20 mouse cellular contexts compared by ENCODE assay signal in the genomic region with DNA sequence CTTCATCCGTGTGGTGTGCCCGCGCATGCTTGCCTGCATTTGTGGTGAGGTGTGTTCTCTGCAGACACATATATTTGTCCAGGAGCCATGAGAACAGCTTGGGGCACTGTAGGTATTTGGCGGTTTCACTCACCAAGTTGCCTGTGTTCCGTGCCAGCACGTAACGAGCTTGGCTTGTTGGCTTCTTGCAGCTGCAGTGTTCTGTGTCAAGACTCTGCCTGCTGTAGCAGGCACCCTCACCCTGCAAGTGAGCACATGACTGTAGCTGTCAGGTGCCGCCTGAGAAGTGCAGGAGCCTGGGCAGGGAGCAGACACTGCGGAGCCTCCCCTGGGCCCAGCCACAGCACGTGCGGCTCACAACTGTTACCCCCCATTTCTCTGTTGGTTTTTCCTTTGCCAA. TPM values are rescaled to one million over a fixed set of nuclear protein-coding genes. Genes with fewer than 3 reads are reported as not detected.
DNase-seq lines count a peak whose midpoint lies in the region; ATAC-seq lines count a peak whose summit lies in the region.
"Had no signal": no experiment of that assay in that cellular context is flagged by ENCODE, and none has a peak within 500 bp of the region (broad histone marks: within the 10 kb centered on the region; RNA-seq: fewer than 3 reads in every experiment).

No protein-coding gene starts in this region.

- no peaks in the 10 kb centered on the region for H3K9me3 ChIP-seq in embryonic facial prominence, embryonic 14.5 days (ENCODE audit: control insufficient read depth, low read length)
- no peaks in the 10 kb centered on the region for H3K9me3 ChIP-seq in embryonic facial prominence, embryonic 10.5 days
- H3K9me3 ChIP-seq in hindbrain, embryonic 15.5 days: no peaks in the 10 kb centered on the region
- no peaks in the 10 kb centered on the region for H3K9me3 ChIP-seq in hindbrain, embryonic 11.5 days (ENCODE audit: control insufficient read depth, low read length)
- H3K9me3 ChIP-seq: heart, embryonic 13.5 days; limb, embryonic 10.5 days; liver, embryonic 12.5 days; lung, embryonic 15.5 days had no signal

- no peaks in the 10 kb centered on the region for H3K4me1 ChIP-seq in embryonic facial prominence, embryonic 14.5 days (ENCODE audit: control insufficient read depth, insufficient read depth, low read length)
- H3K4me1 ChIP-seq in embryonic facial prominence, embryonic 10.5 days: no peaks in the 10 kb centered on the region
- no peaks in the 10 kb centered on the region for H3K4me1 ChIP-seq in hindbrain, embryonic 15.5 days (replicated peaks)
- H3K4me1 ChIP-seq in hindbrain, embryonic 11.5 days (replicated peaks; ENCODE audit: control insufficient read depth, insufficient read depth, low read length): no peaks in the 10 kb centered on the region
- H3K4me1 ChIP-seq: heart, embryonic 13.5 days; limb, embryonic 10.5 days; liver, embryonic 12.5 days; lung, embryonic 15.5 days had no signal

- 71% methylated on average over 11 of the region's 11 CpGs for WGBS in embryonic facial prominence, embryonic 14.5 days
- WGBS in embryonic facial prominence, embryonic 10.5 days: 86% methylated on average over 11 of the region's 11 CpGs
- WGBS in hindbrain, embryonic 15.5 days: 65% methylated on average over 11 of the region's 11 CpGs
- 96% methylated on average over 11 of the region's 11 CpGs for WGBS in hindbrain, embryonic 11.5 days

- peaks cover 38% of the 10 kb centered on the region for H3K36me3 ChIP-seq in embryonic facial prominence, embryonic 14.5 days (ENCODE audit: control insufficient read depth, insufficient read depth, low read length)
- peaks cover 88% of the 10 kb centered on the region for H3K36me3 ChIP-seq in embryonic facial prominence, embryonic 10.5 days (replicated peaks)
- H3K36me3 ChIP-seq in hindbrain, embryonic 15.5 days: peaks cover 23% of the 10 kb centered on the region
- no peaks in the 10 kb centered on the region for H3K36me3 ChIP-seq in hindbrain, embryonic 11.5 days (ENCODE audit: control insufficient read depth, insufficient read depth, low read length)
- H3K36me3 ChIP-seq: lung, embryonic 15.5 days had no signal

- H3K4me3 ChIP-seq in embryonic facial prominence, embryonic 14.5 days (ENCODE audit: low read depth, low read length): no peak overlapping the region
- no peak overlapping the region for H3K4me3 ChIP-seq in embryonic facial prominence, embryonic 10.5 days
- no peak overlapping the region for H3K4me3 ChIP-seq in hindbrain, embryonic 15.5 days
- H3K4me3 ChIP-seq in hindbrain, embryonic 11.5 days (ENCODE audit: low read depth, low read length): no peak overlapping the region
- H3K4me3 ChIP-seq: heart, embryonic 13.5 days; limb, embryonic 10.5 days; liver, embryonic 12.5 days; lung, embryonic 15.5 days had no signal

- peak; percentile 70 for DNase-seq in embryonic facial prominence, embryonic 14.5 days (ENCODE audit: low spot score)
- no peak for DNase-seq in embryonic facial prominence, embryonic 10.5 days (ENCODE audit: low spot score)
- no peak for DNase-seq in hindbrain, embryonic 11.5 days (ENCODE audit: low spot score)
- peak; percentile 88 for DNase-seq in cerebellum, adult 11-12 months
- DNase-seq in cerebellum, postnatal 36 days: peak; percentile 83 to 86
- DNase-seq in left cerebral cortex, adult 8-10 months (ENCODE audit: low spot score in 2 of 2): no peak
- no peak for DNase-seq in left cerebral cortex, adult 18-20 months (ENCODE audit: low spot score in 2 of 2)
- DNase-seq: adrenal gland, postnatal 36 days; gastrocnemius, postnatal 10 days; kidney, postnatal 14 days; retina, postnatal 1 day had no signal

- peak; percentile 79 for ATAC-seq in embryonic facial prominence, embryonic 14.5 days (ENCODE audit: low read depth)
- ATAC-seq in hindbrain, embryonic 15.5 days (ENCODE audit: low FRiP score, low read depth): peak; percentile 47; the same call in 1 of the 2 replicates
- ATAC-seq in hindbrain, embryonic 11.5 days (ENCODE audit: low FRiP score): no peak
- ATAC-seq: intestine, postnatal 0 days; liver, embryonic 12.5 days had no signal

- H3K27ac ChIP-seq in embryonic facial prominence, embryonic 14.5 days (replicated peaks; ENCODE audit: low read depth, low read length): no peak overlapping the region
- no peak overlapping the region for H3K27ac ChIP-seq in embryonic facial prominence, embryonic 10.5 days (replicated peaks)
- H3K27ac ChIP-seq in hindbrain, embryonic 15.5 days (replicated peaks): no peak overlapping the region
- H3K27ac ChIP-seq in hindbrain, embryonic 11.5 days (ENCODE audit: low read depth, low read length): no peak overlapping the region
- H3K27ac ChIP-seq: heart, embryonic 13.5 days; limb, embryonic 10.5 days; liver, embryonic 12.5 days; lung, embryonic 15.5 days had no signal

- no peaks in the 10 kb centered on the region for H3K27me3 ChIP-seq in embryonic facial prominence, embryonic 14.5 days (replicated peaks; ENCODE audit: control insufficient read depth, insufficient read depth, low read length)
- no peaks in the 10 kb centered on the region for H3K27me3 ChIP-seq in embryonic facial prominence, embryonic 10.5 days (replicated peaks; ENCODE audit: low read depth, poor library complexity, severe bottlenecking)
- no peaks in the 10 kb centered on the region for H3K27me3 ChIP-seq in hindbrain, embryonic 15.5 days
- no peaks in the 10 kb centered on the region for H3K27me3 ChIP-seq in hindbrain, embryonic 11.5 days (ENCODE audit: control insufficient read depth, insufficient read depth, low read length)
- H3K27me3 ChIP-seq: heart, embryonic 13.5 days; liver, embryonic 12.5 days; lung, embryonic 15.5 days had no signal

- no peak overlapping the region for H3K9ac ChIP-seq in embryonic facial prominence, embryonic 14.5 days (ENCODE audit: low read depth, low read length)
- H3K9ac ChIP-seq in hindbrain, embryonic 15.5 days: no peak overlapping the region
- H3K9ac ChIP-seq in hindbrain, embryonic 11.5 days (ENCODE audit: low read depth, low read length): no peak overlapping the region
- H3K9ac ChIP-seq: heart, embryonic 13.5 days; liver, embryonic 12.5 days; lung, embryonic 15.5 days had no signal

- H3K4me2 ChIP-seq in embryonic facial prominence, embryonic 14.5 days (ENCODE audit: low read depth, low read length): no peak overlapping the region
- H3K4me2 ChIP-seq in hindbrain, embryonic 15.5 days: no peak overlapping the region
- H3K4me2 ChIP-seq in hindbrain, embryonic 11.5 days (replicated peaks; ENCODE audit: low read depth, low read length): no peak overlapping the region
- H3K4me2 ChIP-seq: heart, embryonic 13.5 days; liver, embryonic 12.5 days; lung, embryonic 15.5 days had no signal

RNA-seq across cellular contexts. Expression of gene Ogdhl, which starts 14.7 kb away (rescaled TPM):
- polyA plus RNA-seq in embryonic facial prominence, embryonic 14.5 days (2014; fragmentation: Nextera tagmentation; extraction: Ambion mirVana): 9.5 and 10.5 TPM in 2 replicates
- 19.2 and 20.6 TPM in 2 replicates for polyA plus RNA-seq in embryonic facial prominence, embryonic 10.5 days (2016; fragmentation: Nextera tagmentation; extraction: Ambion mirVana)
- polyA plus RNA-seq in hindbrain, embryonic 15.5 days (2015; fragmentation: Nextera tagmentation; extraction: Ambion mirVana): 22.8 and 23.7 TPM in 2 replicates
- polyA plus RNA-seq in hindbrain, embryonic 11.5 days (2014; fragmentation: Nextera tagmentation; extraction: Ambion mirVana): 13.9 and 14.5 TPM in 2 replicates
- 100 to 1,000 TPM; 120 to 136 (median 125) TPM for total RNA-seq in left cerebral cortex, adult 8-10 months (2022)
- 100 to 1,000 TPM; 109 to 129 TPM for total RNA-seq in left cerebral cortex, adult 18-20 months (2021)
- total RNA-seq: hematopoietic stem cell, adult 5-6 weeks; megakaryocyte progenitor cell, adult 5-6 weeks; neutrophil, adult 5-6 weeks had no signal

RNA-seq across cellular contexts. Expression of gene 1700024G13Rik, which starts 51.6 kb away (rescaled TPM):
- polyA plus RNA-seq in embryonic facial prominence, embryonic 14.5 days (2014; fragmentation: Nextera tagmentation; extraction: Ambion mirVana): 1.2 TPM in 1 of 2 replicates, not detected in the other
- not detected in 2 replicates for polyA plus RNA-seq in embryonic facial prominence, embryonic 10.5 days (2016; fragmentation: Nextera tagmentation; extraction: Ambion mirVana)
- 0.33 and 0.61 TPM in 2 replicates for polyA plus RNA-seq in hindbrain, embryonic 15.5 days (2015; fragmentation: Nextera tagmentation; extraction: Ambion mirVana)
- polyA plus RNA-seq in hindbrain, embryonic 11.5 days (2014; fragmentation: Nextera tagmentation; extraction: Ambion mirVana): 1.4 and 1.6 TPM in 2 replicates
- total RNA-seq in left cerebral cortex, adult 8-10 months (2022): under 1 TPM in 1 of 4 experiments, not detected in 3; 0.89 TPM
- total RNA-seq in left cerebral cortex, adult 18-20 months (2021): under 1 TPM in 1 of 2 experiments, not detected in 1; 0.44 TPM
- total RNA-seq: adrenal gland, postnatal 36 days; gastrocnemius, postnatal 10 days; hematopoietic stem cell, adult 5-6 weeks; megakaryocyte progenitor cell, adult 5-6 weeks; neutrophil, adult 5-6 weeks had no signal
- polyA plus RNA-seq: heart, embryonic 13.5 days; limb, embryonic 10.5 days; liver, embryonic 12.5 days had no signal

Comparison
In these comparisons a context has a peak if more than half of its experiments do, and no peak if none do; other contexts are left out.
1. DNase-seq: peak in embryonic facial prominence, embryonic 14.5 days (single experiment), cerebellum, adult 11-12 months (single experiment) and cerebellum, postnatal 36 days (2 of 2); none in embryonic facial prominence, embryonic 10.5 days (single experiment), hindbrain, embryonic 11.5 days (single experiment), left cerebral cortex, adult 8-10 months (0 of 2) and left cerebral cortex, adult 18-20 months (0 of 2).